Mouse (Mus musculus): ENCODE results near the gene Ift81. TPM values are rescaled to one million over a fixed set of nuclear protein-coding genes. Genes with fewer than 3 reads are reported as not detected.
A peak's percentile ranks its signal among the peaks of the same experiment; 100 is the strongest.

Gene Ift81
- polyA plus RNA-seq, 2 experiments from 2014 or later, result 2.1 to 6.2 TPM

- ATAC-seq, result no peak
These were observed 100.7 kb downstream of the Ift81 start for GRCm38 (mm10) chr5:122513421-122514126.

GRCm38 (mm10) chr5:122512011-122512410 lies 102.3 kb downstream of the Ift81 start:
- no peak for ATAC-seq

- no peak for ATAC-seq
These were observed 102.9 kb downstream of the Ift81 start for GRCm38 (mm10) chr5:122511405-122511804.

GRCm38 (mm10) chr5:122510651-122511157 lies 103.6 kb downstream of the Ift81 start:
- no peak for ATAC-seq

GRCm38 (mm10) chr5:122509608-122510007 lies 104.7 kb downstream of the Ift81 start:
- no peak for ATAC-seq

- ATAC-seq, result no peak
These were observed 105.4 kb downstream of the Ift81 start for GRCm38 (mm10) chr5:122508861-122509306.

GRCm38 (mm10) chr5:122507396-122507795 lies 106.9 kb downstream of the Ift81 start:
- no peak for ATAC-seq

- ATAC-seq, result no peak
These were observed 107.9 kb downstream of the Ift81 start for GRCm38 (mm10) chr5:122506462-122506861.

- no peak for ATAC-seq
These were observed 108.8 kb downstream of the Ift81 start for GRCm38 (mm10) chr5:122505554-122505953.

GRCm38 (mm10) chr5:122503760-122504119 lies 110.6 kb downstream of the Ift81 start:
- no peak for ATAC-seq

- ATAC-seq, result no peak
These were observed 111.1 kb downstream of the Ift81 start for GRCm38 (mm10) chr5:122503015-122503759.

- ATAC-seq, result peak; percentile 82
These were observed 112.0 kb downstream of the Ift81 start, which contains the start of gene Atp2a2 for GRCm38 (mm10) chr5:122502077-122502941. Gene Atp2a2, minus strand, starts transcription at chr5:122502225.

- ATAC-seq, result peak; percentile 7
These were observed 112.9 kb downstream of the Ift81 start for GRCm38 (mm10) chr5:122501101-122502076.

GRCm38 (mm10) chr5:122500563-122500962 lies 113.8 kb downstream of the Ift81 start:
- no peak for ATAC-seq

Other genes starting within 250 kb of the Ift81 start
- 10 to 100 TPM; 46.7 to 63.3 TPM for gene Gpn3, start 242.6 kb downstream of the Ift81 start, polyA plus RNA-seq (2017; shearing (Covaris generic))
- 1 to 10 TPM; 9.3 to 9.9 TPM for gene Fam216a, start 242.2 kb downstream of the Ift81 start, polyA plus RNA-seq (2017; shearing (Covaris generic))
- gene Arpc3, start 222.6 kb downstream of the Ift81 start, polyA plus RNA-seq (2017; shearing (Covaris generic)), result 100 to 1,000 TPM; 443 to 614 TPM
- 10 to 100 TPM; 13.4 to 23.7 TPM for gene Anapc7, start 192.8 kb downstream of the Ift81 start, polyA plus RNA-seq (2017; shearing (Covaris generic))
- gene Atp2a2, start 112.3 kb downstream of the Ift81 start, polyA plus RNA-seq (2017; shearing (Covaris generic)), result 10 to 100 TPM; 14.0 to 17.6 TPM
- gene P2rx7, start 29.4 kb upstream of the Ift81 start, polyA plus RNA-seq (2017; shearing (Covaris generic)), result 10 to 100 TPM; 62.3 to 85.8 TPM
- gene P2rx4, start 93.0 kb upstream of the Ift81 start, polyA plus RNA-seq (2017; shearing (Covaris generic)), result 10 to 100 TPM; 27.6 to 32.1 TPM
- gene Camkk2, start 164.9 kb upstream of the Ift81 start, polyA plus RNA-seq (2017; shearing (Covaris generic)), result 1 to 10 TPM; 2.6 to 2.8 TPM
- 10 to 100 TPM; 90.8 to 92.8 TPM for gene Anapc5, start 206.8 kb upstream of the Ift81 start, polyA plus RNA-seq (2017; shearing (Covaris generic))
- gene Rnf34, start 235.5 kb upstream of the Ift81 start, polyA plus RNA-seq (2017; shearing (Covaris generic)), result 10 to 100 TPM; 18.1 to 25.7 TPM

Data from activated CD4-positive, CD25-positive, alpha-beta regulatory T cell, adult 4 months (primary cell).